Mouse (Mus musculus) bone marrow macrophage, adult 2 months (primary cell): Measurements from ENCODE around the gene Klk1b1.

Experiments used
- CTCF ChIP-seq: IDR thresholded peaks from 2 replicates; pipeline ENCODE4 v1.5.1; 2012; ENCODE audit warnings: low read depth, mild to moderate bottlenecking, low read length, moderate library complexity
- POLR2A ChIP-seq: IDR thresholded peaks from 2 replicates; pipeline ENCODE4 v1.6.1; 2012; ENCODE audit warnings: mild to moderate bottlenecking, low read depth, low read length, borderline replicate concordance

DNA sequence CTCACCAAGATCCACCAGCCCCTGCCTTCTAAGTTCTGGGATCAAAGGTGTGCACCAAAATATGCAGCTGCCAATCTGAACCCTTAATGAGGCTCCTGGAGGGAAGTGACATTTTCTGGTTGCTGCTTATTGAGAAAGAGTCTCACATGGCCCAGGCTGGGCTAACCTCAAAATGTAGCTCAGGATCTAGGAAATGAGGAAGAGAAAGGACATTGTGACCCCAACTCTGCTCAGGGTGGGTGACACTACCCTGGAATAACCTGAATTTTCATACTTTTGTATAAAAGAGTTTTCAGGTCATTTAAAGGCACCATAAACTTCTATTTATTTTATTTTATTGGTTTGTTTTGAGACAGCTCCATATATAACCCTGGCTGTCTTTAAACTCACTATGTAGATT is 19.1 kb downstream of the Klk1b1 start:
- TF ChIP-seq CTCF (no peak), POLR2A (no peak)
